Mouse (Mus musculus) 3T3-L1 (cell line): Measurements from ENCODE around the gene Slc29a3.

ENCODE experiments used
- DNase-seq: peaks from one replicate; pipeline ENCODE4 v3.0.0-alpha.2; 2015; ENCODE audit warnings: low read depth, low spot score

Slc29a3 gene

GRCm38 (mm10) chr10:60670166-60670565 is 82.4 kb downstream of the Slc29a3 start:
- no peak for DNase-seq

GRCm38 (mm10) chr10:60668591-60668990 is 84.0 kb downstream of the Slc29a3 start:
- DNase-seq, result no peak
